Mouse (Mus musculus) urinary bladder, adult 2 months (tissue): ENCODE results near the gene Kalrn. TPM values are rescaled to one million over a fixed set of nuclear protein-coding genes. Genes with fewer than 3 reads are reported as not detected.
A peak's percentile ranks its signal among the peaks of the same experiment; 100 is the strongest.

Source experiments
- DNase-seq: peaks from one replicate; pipeline ENCODE4 v3.0.0; 2022; ENCODE audit warnings: low spot score
- polyA plus RNA-seq: library from polyadenylated mRNA; depleted of rRNA; stranded (reverse); fragments of >200 nt; gene quantifications from 2 replicates; pipeline ENCODE4 v1.2.3, GENCODE M21; 2012

Gene Kalrn
- polyA plus RNA-seq, 1 experiment: 8.4 TPM

DNA sequence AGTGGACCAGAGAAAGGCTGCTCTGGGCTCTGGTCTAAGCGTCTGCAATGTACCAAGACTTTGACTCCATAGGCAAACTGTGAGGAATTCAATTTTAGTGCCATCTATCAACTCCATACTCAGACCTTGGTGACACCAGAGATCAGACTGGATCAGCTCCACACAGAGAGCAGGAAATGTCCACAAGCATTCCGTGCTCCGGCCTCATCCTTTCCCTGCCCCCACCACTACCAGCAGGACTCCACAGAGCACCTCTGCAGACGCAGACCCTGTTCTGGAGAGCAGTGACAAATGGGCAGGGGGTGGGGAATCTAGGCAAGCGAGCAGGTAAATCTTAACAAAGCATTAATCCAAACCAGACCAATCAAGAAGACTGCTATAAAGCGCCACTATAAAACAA is 15.4 kb downstream of the Kalrn start:
- DNase-seq: no peak

DNA sequence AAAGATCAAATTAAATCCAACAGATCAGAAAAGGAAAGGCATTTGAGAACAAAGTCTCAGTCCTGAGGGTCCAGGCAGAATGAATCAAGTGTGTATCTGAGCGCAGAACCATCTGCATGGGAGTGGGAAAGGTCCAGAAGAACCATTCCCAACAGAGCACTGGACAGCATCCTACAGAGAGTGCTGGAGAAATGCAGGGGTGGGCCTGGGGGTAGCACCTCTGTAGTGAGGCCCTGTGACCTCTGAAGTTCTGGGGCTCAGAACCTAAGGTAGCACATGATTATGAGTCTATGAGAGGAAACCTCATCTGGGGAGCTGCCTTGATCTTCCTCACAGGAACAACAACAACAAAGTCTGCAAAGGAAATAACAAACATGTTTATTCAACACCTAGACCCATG is 20.6 kb downstream of the Kalrn start:
- no peak for DNase-seq

DNA sequence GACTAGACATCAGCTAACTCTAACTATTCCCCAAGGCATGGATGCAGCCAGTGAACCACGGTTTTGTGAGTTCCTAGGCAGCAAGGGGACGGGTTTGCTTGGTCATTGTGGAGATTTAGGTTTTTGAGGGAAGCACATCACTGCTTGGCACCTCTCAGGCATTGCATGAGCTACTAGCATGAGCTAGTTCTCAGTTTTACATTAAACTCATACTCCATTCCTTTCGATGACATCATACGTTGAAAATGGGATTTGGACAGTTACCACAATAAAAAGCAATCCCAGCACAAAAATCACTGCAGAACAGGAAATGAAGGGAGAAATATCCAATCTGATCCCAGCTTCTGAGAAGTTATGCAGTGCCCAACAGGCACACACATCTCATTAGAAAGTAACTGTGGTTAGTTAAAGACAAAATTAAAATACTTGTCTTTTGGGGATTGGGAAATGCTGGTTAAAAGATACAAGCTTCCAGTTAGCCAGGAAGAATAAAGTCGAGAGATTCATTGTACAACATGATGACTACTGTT is 23.8 kb downstream of the Kalrn start:
- DNase-seq: no peak

DNA sequence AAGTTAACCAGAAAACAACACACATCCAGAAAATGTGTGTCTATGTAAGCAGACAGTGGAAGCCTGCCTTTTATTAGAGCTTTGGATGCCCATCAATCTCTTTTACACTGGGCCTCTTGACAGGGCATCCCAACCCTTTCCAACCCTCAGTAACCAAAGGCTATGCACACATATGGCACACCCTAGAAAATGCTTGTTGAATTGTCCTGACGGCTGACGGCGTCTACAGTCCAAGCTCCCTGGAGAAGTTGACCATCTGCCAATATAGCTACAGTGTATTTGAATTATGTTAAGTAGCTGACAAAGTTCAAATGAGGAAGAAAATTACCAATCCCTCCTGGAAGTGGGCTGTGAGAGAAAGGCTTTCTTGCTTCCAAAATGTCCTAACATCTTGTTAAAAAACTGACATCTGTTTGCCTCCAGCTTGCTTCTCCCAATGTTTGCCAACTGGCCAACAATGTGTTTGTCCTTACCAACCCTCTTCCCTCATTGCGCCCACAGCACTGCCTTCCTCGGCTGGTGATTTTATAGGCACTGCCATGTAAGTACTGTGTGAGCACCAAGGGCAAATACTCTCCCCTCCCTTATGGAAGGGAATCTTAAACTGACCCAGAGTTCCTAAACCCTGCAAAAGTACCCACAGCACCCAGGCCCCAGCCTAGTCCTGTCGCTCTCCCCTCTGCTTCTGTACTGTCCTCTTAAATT is 26.4 kb downstream of the Kalrn start:
- no peak for DNase-seq

DNA sequence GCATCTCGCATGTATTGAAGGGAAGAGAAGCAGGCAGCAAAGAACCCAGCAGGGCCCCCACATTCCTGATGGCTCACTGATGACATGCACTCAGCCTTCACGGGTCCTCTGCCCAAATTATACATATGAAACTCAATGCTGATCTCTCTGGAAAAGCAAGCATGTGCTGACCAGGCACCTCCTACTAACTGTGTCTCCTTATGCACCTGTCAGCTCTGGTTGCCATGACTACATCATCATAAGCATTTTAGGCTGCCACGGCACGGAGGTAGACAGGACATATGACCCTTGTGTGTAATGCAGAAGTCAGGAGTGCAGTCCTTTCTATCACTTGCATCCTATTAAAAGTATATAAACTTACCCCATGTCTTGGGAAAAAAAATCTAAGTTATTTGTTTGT is 29.6 kb downstream of the Kalrn start:
- DNase-seq: no peak

DNA sequence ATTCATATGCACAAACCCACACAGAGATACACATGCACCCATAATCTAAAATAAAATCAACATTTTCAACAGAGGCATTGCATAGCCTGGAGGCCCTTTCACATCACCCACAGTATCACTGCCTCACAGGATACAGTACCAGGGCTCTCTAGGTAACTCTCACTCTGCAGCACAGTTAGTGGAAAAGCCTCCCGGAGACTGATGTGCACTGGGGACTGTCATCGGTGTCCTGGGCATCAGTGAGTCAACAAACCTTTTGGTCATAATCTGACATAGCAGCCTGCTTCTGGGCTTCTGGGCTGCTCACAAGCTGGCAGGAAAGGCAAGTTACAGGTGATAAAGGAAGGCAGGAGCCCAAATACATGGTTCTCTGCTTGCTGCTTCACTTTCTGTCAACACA is 31.0 kb downstream of the Kalrn start:
- DNase-seq: no peak

DNA sequence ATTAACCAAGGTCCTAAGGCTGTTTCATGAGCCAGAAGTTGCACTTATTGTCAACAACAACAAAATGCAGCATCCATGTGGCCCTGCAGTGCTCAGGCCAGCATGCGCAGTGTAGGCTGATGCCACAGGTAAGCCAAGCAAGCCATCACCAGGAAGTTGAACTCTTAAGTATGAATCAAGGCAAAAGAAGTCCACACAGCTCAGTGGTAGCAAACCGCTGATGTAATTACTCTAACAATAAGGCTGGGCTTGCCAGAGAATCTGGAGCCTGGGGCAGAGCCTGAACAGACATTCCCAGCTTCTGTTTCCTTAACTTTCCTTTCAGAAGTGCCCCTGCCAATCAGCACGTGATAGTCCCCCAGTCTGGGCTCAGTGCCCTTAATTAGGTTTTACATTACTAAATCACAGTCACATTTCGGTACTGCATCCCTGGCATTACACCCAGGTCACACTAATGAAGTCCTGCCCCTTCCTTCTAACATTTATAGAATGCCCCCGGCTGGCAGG is 34.6 kb downstream of the Kalrn start:
- no peak for DNase-seq

DNA sequence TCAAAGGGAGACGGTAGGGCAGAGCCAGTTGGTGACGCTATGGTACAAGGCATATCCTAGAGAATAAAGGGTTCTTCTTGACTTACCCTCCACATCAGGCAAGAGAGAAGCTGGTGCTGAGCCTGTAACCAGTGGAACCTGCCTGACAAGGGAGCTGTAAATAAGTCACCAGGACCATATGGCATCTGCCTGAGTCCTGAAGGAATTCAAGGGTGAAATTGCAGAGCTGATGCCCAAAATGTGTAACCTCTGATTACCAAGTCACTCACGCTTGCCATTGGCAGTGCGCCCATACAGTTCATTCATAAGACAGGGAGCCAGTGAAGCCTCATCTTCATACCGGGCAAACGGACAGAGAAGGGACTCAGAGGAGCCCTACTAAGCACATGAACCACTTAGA is 37.0 kb downstream of the Kalrn start:
- no peak for DNase-seq

DNA sequence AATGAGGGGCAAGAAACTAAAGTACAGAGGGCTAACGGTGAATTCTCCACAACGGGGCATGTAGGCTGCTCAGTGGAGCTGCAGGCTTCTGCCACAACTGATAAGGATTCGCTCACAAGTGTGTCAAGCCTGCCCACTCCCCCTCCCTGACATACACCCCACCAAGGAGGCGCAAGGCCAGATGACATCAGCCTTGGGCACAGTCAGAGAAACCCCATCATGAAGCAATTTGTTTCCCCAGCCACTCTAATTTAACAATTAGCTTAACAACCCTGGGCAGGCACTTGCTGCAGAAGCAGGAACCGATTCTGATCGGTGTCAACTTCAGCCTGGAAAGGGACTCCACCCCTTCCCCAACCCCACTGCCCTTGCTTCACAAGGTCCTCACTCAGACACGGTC is 38.2 kb downstream of the Kalrn start:
- no peak for DNase-seq

DNA sequence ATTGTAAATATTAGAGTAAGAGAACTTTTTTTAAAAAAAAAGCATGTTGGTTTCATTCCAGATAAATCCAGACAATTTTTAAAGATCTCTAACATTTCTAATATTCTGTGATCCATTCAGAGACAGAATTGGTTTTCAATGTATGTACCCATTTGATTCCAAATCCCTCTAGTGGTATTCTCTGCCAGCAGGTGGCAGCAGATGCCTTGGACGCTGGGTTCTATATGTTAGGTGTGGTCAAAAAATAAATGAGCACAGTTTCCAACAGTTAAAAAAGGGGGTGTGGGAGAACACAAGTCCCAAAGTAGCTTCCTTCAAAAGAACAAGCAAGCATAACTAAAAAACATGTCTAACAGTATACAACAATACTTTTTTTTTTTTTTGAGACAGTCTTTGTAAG is 41.8 kb downstream of the Kalrn start:
- DNase-seq: no peak

DNA sequence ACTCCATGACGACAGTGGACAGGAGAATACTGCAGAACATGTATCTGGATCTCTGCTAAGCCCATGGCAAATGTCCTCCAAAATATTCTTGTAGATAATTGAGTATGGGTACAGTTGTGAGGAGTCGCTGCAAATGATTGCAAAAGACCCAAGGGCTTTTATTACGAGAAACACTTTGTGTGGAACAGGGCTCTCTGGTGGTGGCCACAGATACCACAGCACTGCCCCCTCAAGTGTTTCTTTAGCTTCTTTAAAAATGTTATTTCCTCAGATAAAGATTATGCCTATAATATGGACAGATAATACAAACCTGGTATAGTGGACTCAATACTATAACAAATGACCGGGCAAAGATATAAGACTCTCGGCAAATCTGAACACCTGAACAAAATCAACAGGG is 43.3 kb downstream of the Kalrn start:
- no peak for DNase-seq

DNA sequence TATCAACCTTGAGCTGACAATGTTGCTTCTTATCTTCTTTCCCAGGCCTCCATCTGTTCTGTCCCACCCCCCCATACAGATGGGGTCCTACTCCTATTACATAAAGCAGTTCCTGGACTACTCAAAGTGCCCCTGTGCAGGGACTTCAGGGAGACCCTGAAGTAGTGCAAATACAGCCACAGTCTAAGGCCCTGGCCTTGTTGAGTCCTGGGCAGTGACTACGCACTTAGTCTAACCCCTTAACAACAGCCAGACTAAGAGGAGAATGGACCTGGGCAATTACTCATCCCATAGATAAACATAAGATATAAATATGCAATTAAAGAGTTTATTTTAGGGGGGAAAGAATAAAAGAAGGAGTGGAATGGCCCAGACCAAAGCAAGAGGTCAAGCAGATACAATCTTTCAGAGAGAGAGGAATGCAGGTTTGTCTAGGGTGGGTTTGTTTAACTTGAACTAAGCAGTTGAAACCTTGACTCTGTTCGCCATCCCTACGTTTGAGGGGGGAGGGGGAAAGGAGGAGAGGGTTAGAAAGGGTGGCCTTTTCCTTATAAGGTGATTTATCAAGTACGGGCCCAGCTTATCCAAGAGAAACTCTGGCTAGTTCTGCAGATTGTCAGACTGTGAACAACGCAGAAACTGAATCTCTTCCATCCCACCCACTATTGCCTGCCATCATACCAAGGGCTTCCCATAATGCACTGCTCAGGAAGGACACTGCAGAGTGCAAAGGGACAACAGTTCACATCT is 44.9 kb downstream of the Kalrn start:
- no peak for DNase-seq

DNA sequence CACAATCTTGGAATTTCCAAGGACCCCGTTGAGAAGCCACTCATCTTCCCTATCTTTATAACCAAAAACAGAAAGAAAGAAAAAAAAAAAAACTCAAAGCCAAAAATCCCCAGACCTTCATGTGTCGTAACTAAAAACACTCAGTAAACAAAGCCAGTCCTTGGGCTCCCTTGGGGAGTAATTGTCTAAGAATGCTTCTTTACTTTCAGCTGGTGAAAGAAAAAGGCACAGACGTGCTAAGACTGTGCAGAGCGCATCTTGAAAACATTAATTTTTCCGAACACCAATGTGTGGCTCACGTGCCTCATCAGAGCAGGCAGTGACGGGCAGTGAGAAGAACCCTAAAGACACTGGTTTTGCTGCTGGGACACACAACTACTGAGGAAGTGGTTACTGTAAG is 47.0 kb downstream of the Kalrn start:
- no peak for DNase-seq

DNA sequence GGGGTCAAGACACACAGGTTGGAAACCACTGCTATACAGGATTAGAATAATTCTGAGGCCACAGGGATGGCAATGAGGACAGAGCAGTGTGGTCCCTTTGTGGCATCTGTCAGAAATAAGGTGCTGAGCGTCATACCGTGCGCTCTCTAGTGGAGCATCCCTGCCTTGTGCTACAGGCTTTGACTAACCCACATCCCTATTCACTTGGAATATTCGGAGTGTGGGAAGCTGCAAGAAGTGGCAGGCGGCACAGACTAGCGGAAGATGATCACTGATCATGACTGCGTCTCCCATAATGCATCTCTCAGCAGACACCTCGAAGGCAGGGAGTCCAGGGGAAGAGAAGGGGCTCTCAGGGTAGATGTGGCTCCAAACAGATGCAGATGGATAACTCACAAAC is 47.5 kb downstream of the Kalrn start:
- DNase-seq: no peak

DNA sequence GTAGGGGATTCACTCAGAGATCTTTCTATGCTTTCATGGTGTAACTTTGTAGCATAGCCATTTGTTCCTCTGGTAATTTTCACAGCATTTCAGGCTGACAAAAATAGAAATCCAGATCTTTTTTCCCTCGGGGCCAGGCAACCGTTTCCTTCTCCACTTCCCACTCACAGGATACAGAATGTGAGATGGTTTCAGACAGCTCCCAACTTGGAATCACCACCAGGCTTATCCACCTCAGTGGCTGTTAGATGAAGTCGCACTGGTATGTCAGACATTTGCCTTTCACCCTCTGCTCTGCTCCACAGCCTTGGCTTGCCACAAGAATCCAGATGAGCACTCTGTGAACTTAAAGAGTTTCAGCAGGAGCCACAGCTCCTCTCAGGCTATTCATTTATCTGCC is 48.1 kb downstream of the Kalrn start:
- DNase-seq: no peak

DNA sequence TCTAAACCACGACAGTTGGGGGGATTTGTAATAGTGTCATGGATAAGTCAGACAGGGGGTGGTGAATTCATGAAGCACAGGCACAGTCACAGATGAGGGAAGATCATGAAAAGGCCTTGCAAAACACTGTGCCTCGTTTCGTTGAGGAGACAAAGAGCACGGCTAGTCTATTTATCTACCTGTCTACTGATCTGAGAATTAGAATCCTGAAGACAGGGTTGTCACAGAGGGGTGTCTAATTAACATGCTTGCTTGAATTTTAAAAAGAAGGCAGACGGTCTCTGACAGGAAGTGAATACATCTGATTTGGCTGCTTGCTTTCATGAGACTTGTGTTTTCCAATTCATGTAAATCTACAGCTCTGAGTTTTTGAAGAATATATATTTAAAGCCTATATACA is 52.3 kb downstream of the Kalrn start:
- DNase-seq: no peak

DNA sequence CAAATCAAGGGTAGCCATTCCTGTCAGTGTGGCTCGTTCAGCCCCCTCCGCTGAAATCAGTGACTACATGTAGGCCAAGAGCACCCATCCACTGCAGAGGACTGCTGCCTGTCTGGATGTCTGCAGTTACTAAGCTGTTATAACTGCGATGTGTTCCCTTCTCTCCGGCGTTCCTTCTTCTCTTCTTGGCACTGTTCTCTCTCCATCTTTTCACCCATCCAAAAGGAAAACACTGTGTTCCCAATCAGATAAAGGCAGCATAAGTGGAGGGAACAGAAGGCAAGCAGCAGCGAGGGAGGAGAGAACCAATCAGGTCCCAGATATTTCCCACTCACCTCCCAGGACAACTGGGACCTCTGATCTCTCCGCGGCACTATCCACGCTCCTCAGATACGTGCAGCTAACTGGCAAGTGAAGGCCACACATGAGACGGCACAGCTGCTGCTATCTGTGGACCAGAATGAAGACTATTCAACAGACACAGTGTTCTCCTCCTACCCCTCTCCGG is 56.4 kb downstream of the Kalrn start:
- no peak for DNase-seq

DNA sequence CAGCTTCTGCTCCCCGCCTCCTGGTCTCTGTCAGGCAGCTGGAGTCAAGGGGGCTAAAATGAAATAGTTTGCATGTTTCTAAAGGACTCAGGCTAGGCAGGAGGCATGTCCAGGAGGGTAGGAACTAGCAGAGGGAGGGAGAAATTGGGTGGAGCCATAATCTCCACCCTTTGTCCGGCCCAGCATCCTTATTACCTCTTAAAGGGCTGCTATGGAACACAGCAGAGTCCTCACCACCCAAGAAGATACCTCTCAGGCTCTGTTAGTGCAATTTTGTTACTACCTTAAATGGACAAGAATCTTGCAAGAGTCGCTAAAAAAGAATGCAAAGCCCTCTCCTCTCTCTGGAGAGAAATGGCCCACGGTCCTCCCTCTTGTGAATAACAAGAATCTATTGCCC is 57.8 kb downstream of the Kalrn start:
- DNase-seq: no peak

DNA sequence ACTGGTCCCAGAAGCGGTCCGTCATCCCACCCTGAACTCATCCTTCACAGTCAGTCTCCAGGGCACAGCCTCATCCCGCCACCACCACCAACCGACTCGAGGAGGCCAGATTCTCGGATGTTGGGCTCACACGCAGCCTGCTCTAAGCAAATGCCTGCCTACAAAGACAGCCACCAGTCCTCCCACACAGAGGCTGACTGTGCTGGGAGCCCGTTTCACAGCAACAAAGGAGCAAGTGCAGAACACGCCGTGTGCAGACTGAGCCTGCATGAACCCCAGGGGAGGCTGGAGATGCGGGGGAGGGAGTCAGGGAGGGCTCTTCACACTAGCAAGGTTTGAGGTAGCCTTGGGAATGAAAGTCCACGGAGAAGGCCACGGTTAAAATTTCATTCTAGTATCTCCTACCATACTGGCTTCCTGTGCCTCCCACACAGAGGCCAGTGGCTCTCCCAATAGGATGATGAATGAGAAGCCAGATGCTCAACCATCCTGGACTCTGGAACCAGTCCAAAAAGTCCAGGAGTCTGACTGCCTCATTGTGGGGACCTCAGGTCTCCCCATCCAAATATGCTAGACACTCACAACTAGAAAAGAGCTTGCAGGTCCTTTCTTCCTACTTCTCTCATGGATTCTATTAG is 59.3 kb downstream of the Kalrn start:
- DNase-seq: peak; percentile 13

DNA sequence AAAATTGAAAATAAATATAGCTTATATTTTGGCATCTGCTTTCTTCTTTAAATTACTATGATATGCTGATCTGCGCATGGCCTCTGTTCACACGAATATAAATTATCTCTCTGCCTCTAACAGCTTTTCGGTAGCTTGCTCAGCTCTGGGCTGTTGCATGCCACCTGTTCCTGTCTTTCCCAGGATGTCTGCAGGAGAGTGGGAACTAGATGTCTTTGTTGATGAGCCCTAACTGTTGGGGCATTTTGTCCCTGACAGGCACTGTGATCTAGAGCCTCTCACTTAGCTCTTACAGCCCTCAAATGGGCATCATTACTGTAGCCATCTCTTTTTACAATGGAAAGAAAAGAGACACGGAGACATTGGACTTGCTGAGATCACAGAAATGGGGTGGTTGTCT is 61.0 kb downstream of the Kalrn start:
- no peak for DNase-seq

DNA sequence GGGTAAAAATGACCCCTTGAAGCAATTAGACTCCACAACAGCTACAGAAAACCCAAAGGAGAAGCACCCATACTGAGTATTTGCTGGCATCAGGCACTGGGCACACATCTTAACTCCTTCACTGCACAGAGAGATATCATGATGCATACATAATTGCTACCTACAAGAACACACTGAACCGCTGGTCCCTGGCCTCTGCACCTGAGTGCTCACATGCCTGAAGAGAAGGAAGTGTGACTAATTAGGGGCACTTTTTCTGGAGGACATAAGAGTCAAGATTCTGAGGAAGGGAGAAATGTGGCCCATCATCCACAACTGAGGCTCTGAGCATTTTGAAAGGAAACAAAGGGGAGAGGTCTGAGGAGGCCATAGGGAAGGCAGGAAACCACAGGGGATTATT is 65.2 kb downstream of the Kalrn start:
- DNase-seq: no peak

DNA sequence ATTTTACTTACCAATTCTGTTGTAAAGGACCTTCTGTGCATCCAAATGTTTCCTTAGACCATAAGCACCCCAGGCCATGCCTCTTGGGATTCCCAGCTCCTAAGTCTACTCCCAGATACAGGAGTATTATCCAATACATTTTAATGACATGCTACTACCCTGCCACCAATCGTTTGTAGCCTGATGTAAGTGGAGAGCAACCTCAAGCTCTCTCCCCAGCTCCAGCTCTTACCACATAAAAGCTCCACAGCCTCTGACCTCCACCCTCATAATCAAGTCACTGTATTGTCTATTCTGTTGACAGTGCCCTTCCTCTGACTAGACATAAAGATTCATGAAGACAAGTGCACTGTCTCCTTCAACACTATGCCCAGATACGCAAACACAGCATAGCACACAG is 67.3 kb downstream of the Kalrn start:
- DNase-seq: no peak

DNA sequence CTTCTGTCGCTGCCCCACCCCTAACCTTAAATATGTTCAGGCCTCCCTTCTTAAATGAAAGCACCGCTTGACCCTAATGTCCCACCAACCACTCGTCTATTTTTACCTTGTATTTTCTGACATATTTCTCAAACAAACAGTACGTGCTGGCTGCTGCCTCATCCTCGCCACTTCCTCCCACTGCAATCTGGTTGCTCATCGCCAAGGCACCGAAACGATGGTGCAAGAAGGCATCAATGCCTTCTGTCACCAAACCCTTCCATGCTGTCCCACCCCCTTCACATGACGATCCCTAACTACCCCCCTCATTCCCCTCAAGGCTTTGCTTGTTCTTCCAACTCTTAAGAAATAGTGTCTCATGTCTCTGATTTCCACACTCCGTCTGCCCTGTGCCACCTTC is 69.1 kb downstream of the Kalrn start:
- no peak for DNase-seq
